Mouse (Mus musculus) CD4-positive, CD25-positive, alpha-beta regulatory T cell, adult 2 months (primary cell): Measurements from ENCODE around the gene Il20.

ENCODE experiments used
- DNase-seq: peaks from one replicate; pipeline ENCODE4 v3.0.0-alpha.2; 2012; ENCODE audit warnings: low read depth, low spot score

Il20 gene

GRCm38 (mm10) chr1:130911401-130912010 lies at the start of gene Il20:
Gene Il20 (minus strand): TSS chr1:130911451.
- DNase-seq: no peak

DNA sequence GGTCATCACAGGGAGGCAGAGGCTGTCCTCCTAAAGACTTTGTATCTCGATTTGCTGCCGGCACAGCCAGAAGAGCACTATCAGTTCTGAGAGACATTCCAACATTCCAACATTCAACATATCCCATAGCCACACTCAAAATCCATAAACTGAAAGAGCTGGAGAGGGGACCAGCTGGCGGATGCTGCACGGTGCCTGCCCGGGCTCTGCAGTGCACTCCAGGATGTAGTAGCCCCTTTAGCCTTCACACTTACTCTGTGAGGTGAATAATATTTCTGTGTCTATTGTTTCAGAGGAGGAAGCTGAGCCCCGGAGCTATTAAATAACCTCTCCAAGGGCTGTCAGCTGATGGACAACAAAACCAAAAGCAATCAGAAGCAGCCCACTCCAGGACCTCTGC lies 35.7 kb upstream of the Il20 start:
- no peak for DNase-seq

- DNase-seq: no peak
Measured at GRCm38 (mm10) chr1:130941801-130942200, 30.6 kb upstream of the Il20 start.

DNA sequence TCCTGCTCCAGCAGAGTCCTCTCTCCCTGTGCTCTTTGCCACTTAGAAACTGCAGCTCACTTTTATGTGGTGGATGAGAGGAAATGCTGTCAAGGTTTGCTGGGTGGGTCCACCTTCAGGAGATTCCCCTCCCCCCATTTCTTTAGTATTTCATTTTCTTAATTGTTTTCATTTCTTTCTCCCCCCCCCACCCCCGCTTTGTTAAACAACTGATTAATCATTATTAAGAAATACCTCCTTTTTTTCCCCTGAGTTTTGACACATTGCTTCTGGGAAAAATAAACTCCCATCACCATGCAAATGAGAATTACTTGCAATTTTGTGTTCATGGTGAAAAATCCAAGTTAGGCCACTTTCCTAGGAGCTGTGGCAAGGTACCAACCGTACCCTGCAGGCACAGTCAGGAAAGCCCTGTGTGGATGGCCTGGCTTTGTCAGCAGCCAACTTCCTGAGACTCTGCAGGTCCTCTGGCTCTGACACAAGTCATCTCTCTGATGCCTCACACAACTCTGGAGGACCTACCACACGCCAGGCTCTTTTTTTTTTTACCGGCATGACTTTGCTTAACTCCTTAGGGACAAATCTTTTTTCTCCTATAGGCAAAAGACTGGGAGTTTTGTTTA lies 28.9 kb upstream of the Il20 start, which contains the start of gene Il19:
Gene Il19 (minus strand): TSS at position 51 of the 623 bp plus-strand sequence.
- DNase-seq: no peak

DNA sequence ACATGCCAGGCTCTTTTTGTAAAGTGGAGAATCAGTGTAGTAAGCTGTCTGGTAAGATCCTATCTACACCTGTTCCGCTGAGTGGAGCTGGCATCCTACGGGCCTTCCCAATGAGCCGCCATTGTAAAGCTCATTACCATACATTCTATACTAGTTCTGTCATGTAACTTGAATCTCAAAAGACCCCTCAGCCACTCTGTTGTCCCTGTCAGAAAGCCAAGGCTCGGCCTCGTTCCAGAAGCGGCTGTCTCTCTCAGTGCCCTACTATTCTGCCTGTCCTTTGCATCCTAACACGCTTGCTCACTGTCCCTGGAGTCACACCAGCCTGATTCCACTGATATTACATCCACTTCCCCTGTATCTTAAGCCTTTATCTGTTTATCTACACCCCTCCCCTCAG lies 26.9 kb upstream of the Il20 start:
- no peak for DNase-seq

DNA sequence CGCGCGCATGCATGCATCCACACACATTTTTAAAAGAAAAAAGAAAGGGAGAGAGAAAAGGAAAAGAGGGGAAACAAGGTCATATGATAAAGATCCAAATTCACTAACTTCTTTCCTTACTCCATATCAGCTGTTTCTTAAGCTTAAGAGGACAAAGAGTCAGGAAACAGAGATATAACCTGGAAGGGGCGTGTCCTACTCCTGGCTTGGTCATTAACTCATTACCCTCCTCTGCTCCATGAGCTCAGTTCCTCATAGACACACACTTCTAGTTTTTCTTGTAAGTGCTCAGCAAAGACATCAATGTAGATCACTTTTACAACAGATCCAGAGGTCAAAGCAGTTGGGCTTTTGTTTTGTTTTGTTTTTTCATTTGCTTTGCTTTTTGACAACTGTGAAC lies 25.9 kb upstream of the Il20 start:
- DNase-seq: no peak

GRCm38 (mm10) chr1:130936351-130936750 lies 25.1 kb upstream of the Il20 start:
- DNase-seq: no peak

DNA sequence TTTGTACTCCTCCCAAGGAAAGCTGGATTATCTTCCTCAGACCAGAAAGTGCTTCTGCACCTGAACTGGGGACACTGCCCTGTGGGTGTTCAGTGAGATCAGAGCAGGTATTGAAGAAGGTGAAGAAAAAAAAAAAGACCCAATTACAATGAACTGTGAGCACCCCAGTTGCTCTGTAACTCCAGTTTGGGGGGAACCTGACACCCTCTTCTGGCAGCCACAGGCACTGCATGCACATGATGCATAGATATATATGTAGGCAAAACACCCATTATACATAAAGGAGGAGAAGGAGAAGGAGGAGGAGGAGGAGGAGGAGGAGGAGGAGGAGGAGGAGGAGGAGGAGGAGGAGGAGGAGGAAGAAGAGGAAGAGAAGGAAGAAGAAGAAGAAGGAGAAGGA lies 15.2 kb upstream of the Il20 start:
- DNase-seq: peak; percentile 50

GRCm38 (mm10) chr1:130918323-130918980 lies 7.2 kb upstream of the Il20 start:
- DNase-seq: no peak

GRCm38 (mm10) chr1:130902505-130902904 lies 8.7 kb downstream of the Il20 start:
- DNase-seq: no peak

GRCm38 (mm10) chr1:130894468-130894867 lies 16.8 kb downstream of the Il20 start:
- DNase-seq: no peak

DNA sequence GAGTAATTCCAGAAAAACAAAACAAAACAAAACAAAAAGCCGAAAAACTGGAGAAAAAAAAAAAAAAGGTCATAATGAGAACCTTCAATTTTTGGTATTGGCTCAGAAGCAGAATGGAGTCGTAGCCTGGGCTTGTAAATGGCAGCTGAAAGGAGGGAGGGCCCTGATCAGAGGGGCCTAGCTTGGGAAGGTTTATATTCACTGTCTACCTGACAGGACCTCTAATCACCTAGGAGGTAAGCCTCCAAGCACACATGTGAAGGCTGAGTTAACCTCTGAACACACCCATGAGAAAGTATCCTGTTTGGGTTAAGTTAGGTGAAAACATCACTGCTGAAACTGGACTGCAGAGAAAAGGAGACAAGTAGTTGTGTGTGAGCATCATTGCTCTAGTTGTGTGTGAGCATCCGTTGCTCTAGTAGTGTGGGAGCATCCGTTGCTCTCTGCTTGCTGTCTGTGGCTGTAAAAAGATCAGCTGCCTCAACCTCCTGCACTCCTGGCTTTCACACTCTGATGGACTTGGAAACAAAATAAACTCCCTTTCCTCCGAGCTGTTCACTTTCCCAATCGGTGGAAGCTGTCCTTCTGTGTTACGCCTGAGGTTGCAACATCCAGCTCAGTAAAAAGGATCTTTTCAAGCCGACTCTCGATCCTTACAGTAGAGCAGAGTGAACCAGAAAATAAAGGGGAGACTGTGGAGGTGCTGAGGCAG lies 17.8 kb downstream of the Il20 start:
- no peak for DNase-seq

GRCm38 (mm10) chr1:130892446-130892845 lies 18.8 kb downstream of the Il20 start:
- no peak for DNase-seq

GRCm38 (mm10) chr1:130887354-130887753 lies 23.9 kb downstream of the Il20 start, which contains the start of gene Il24:
Gene Il24 (minus strand): TSS chr1:130887454.
- DNase-seq: no peak

DNA sequence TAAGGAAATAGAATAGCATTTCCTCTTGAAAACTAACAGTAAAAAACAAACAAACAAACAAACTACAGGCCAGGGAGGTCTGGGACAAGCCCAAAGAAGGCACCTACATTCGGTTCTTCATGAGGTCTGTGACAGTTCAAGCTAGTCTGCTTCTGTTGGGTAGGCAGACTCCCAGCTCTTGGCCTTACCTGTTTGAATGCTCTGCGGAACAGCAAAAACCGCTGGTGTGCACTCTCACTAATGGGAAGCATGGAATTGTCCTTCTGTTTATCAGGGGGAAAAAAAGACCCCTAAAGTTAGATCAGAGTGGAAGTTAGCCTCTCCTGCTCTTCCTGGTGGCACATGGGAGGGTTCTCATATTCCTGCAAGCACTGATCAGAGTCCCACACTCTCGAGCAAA lies 28.1 kb downstream of the Il20 start:
- DNase-seq: no peak

GRCm38 (mm10) chr1:130879927-130880326 lies 31.3 kb downstream of the Il20 start:
- no peak for DNase-seq

- DNase-seq: peak; percentile 71
Measured at GRCm38 (mm10) chr1:130877889-130878614, 33.2 kb downstream of the Il20 start.

DNA sequence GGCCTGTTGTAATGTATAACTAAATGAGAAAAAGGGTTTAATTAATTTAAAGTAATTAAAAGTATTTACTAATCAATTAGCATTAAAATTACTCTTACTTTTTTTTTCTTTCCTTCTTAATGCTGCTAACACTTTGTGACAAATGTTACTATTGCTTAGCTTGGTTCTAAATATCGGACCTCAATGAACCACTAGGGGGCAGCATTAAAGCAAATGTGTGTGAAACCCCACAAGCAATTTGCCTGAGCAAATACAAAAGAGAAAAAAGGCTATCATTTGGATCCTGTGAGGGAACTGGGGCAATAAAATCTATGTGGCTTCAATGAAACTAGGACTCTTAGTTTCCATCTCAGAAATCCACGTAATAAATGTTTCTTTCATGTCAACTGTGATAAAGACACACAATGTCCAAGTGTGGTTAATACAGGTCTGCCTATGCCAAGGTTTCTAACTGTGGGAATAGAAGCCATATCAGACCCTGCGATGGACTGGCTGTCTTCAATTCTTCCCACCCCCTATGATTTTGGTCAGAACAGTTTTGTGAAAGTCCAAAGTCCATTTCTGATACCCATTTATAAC lies 34.2 kb downstream of the Il20 start:
- DNase-seq: peak; percentile 81

DNA sequence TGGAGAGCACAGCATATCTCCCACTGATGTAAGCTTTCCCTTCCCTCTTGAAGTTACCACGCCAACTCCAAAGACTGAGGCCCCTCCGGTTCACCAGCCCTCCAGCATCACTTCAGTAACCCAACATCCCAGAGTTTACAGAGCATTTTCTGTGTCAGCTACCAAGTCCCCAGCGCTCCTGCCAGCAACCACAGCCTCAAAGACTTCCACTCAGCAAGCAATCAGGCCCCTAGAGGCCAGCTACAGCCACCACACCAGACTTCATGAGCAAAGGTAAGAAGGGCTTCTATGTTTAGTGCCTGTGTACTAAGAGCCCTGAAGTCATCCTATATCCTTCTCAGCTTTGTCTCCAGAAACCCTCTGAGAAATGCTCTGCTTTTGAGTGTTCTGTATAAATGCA lies 35.3 kb downstream of the Il20 start:
- no peak for DNase-seq

- peak; percentile 65 for DNase-seq
Measured at GRCm38 (mm10) chr1:130875139-130875538, 36.1 kb downstream of the Il20 start.

DNA sequence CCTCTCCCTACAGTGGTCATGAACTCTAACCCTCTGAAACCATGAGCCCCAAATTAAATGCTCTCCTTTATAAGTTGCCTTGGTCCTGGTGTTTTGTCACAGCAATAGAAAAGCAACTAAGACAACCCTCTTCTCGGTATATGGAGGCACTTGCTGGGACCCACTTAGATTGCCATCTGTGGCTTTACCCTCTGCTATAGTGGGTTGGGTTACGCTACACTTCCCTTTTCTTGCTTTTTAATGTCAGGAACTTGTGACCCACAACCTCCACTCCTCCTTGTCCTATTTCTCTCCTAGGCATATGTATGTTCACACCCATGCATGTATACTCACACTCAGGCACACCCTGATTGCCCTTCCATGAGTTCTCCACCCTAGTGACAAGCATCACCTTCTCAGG lies 38.3 kb downstream of the Il20 start:
- no peak for DNase-seq
